Mouse (Mus musculus): ENCODE measurements at regions not wholly inside any gene's neighbourhood (a gene's known extent, or its start where the extent isn't known, plus 50 kb on each side); places are given as distances from the start of the nearest gene placed in this dataset.
"Not testable (repeated sequence)": the region's sequence is repeated elsewhere in the genome, so short reads cannot be mapped to it uniquely, and the experiment has no call there.

DNA sequence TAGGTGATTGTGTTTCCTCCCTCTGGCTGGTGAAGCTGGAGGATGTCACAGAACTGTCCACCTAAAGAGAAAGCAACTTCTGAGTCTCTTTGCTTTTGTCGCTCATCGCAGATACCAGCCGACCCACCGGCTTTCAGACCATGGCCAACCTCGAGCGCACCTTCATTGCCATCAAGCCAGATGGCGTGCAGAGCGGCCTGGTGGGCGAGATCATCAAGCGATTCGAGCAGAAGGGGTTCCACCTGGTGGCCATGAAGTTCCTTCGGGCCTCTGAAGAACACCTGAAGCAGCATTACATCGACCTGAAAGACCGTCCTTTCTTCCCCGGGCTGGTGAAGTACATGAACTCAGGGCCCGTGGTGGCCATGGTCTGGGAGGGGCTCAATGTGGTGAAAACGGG, 131.7 kb downstream of the Nuak1 start:
- DNase-seq (ENCODE audit: low spot score in 2 of 2), result not testable (repeated sequence)

DNA sequence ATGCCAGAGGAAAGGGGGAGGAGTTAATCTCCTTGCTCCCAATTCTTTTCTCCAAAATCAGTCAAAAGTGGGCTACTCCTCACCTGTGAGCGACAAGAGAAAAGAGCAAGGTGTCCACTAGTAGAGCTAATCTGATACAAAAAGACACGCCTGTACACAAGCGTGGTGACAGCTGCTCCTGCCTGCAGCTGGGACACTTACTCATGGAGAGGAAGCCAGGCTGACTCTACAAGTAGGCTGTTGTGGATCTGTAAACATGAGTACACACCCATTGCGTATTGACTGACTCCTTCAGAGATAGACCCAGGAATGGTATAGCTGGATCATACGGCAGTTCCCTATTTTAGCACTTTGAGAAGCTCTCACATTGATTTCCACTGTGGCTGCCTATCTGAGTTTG, 129.7 kb downstream of the Nuak1 start:
- no peak for DNase-seq (ENCODE audit: low spot score in 2 of 2)

- no peak for DNase-seq (ENCODE audit: low spot score in 2 of 2)
These were observed 127.7 kb downstream of the Nuak1 start for GRCm38 (mm10) chr10:84312656-84313055.

- DNase-seq (ENCODE audit: low spot score in 2 of 2), result no peak
These were observed 123.5 kb downstream of the Nuak1 start for GRCm38 (mm10) chr10:84316857-84317256.

GRCm38 (mm10) chr10:84317960-84318359, 122.4 kb downstream of the Nuak1 start:
- no peak for DNase-seq (ENCODE audit: low spot score in 2 of 2)
